Mouse (Mus musculus) c-Kit-positive CD71-positive TER-119-positive erythroid progenitor cells, embryonic 14.5 days (primary cell): Measurements from ENCODE around the gene Gm2696.
"Not testable (repeated sequence)": the region's sequence is repeated elsewhere in the genome, so short reads cannot be mapped to it uniquely, and the experiment has no call there.

Experiments
- DNase-seq: peaks from one replicate; pipeline ENCODE4 v3.0.0-alpha.2; 2013; ENCODE audit warnings: low spot score

The Gm2696 gene

GRCm38 (mm10) chr10:77814382-77814781 is at the start of gene Gm2696:
Gene Gm2696, plus strand, starts transcription at chr10:77814682.
- DNase-seq: no peak

- no peak for DNase-seq
These were observed 44.8 kb upstream of the Gm2696 start for GRCm38 (mm10) chr10:77769727-77770126.

- not testable (repeated sequence) for DNase-seq
These were observed 43.3 kb upstream of the Gm2696 start, which contains the start of gene Gm3238 for GRCm38 (mm10) chr10:77771225-77771624. Gene Gm3238, minus strand, starts transcription at chr10:77771325.

- not testable (repeated sequence) for DNase-seq
These were observed 42.3 kb upstream of the Gm2696 start for GRCm38 (mm10) chr10:77772142-77772541.

GRCm38 (mm10) chr10:77776844-77777243 is 37.6 kb upstream of the Gm2696 start, which contains the start of gene Gm7138:
Gene Gm7138, minus strand, starts transcription at chr10:77776944.
- DNase-seq: not testable (repeated sequence)

GRCm38 (mm10) chr10:77782442-77782841 is 32.0 kb upstream of the Gm2696 start, which contains the start of gene Gm3250:
Gene Gm3250, minus strand, starts transcription at chr10:77782542.
- not testable (repeated sequence) for DNase-seq

GRCm38 (mm10) chr10:77783396-77783795 is 31.1 kb upstream of the Gm2696 start:
- not testable (repeated sequence) for DNase-seq

- not testable (repeated sequence) for DNase-seq
These were observed 26.6 kb upstream of the Gm2696 start, which contains the start of gene Gm7137 for GRCm38 (mm10) chr10:77787876-77788275. Gene Gm7137, minus strand, starts transcription at chr10:77788200.

- no peak for DNase-seq
These were observed 25.9 kb upstream of the Gm2696 start for GRCm38 (mm10) chr10:77788621-77789020.

GRCm38 (mm10) chr10:77794976-77795375 is 19.5 kb upstream of the Gm2696 start, which contains the start of gene Gm9639:
Gene Gm9639, minus strand, starts transcription at chr10:77795076.
- DNase-seq: no peak

GRCm38 (mm10) chr10:77797677-77798076 is 16.8 kb upstream of the Gm2696 start:
- DNase-seq: no peak

GRCm38 (mm10) chr10:77798164-77798920 is 16.1 kb upstream of the Gm2696 start:
- DNase-seq: not testable (repeated sequence)

- no peak for DNase-seq
These were observed 15.5 kb upstream of the Gm2696 start, which contains the start of gene Gm19668 for GRCm38 (mm10) chr10:77798921-77799508. Gene Gm19668, minus strand, starts transcription at chr10:77799133.

GRCm38 (mm10) chr10:77804095-77804494 is 10.4 kb upstream of the Gm2696 start:
- DNase-seq: no peak

GRCm38 (mm10) chr10:77811743-77812142 is 2.7 kb upstream of the Gm2696 start, which contains the start of gene Gm9507:
Gene Gm9507, minus strand, starts transcription at chr10:77811843.
- DNase-seq: no peak

- peak; percentile 2 for DNase-seq
These were observed 1.0 kb downstream of the Gm2696 start for GRCm38 (mm10) chr10:77815514-77815913.

- no peak for DNase-seq
These were observed 4.0 kb downstream of the Gm2696 start for GRCm38 (mm10) chr10:77818523-77818922.

GRCm38 (mm10) chr10:77819203-77819602 is 4.7 kb downstream of the Gm2696 start:
- DNase-seq: no peak

GRCm38 (mm10) chr10:77826951-77827350 is 12.5 kb downstream of the Gm2696 start, which contains the start of gene Krtap10-4:
Gene Krtap10-4, minus strand, starts transcription at chr10:77827095.
- no peak for DNase-seq

- DNase-seq: no peak
These were observed 21.2 kb downstream of the Gm2696 start, which contains the start of gene Krtap10-10 for GRCm38 (mm10) chr10:77835647-77836046. Gene Krtap10-10, plus strand, starts transcription at chr10:77835947.

GRCm38 (mm10) chr10:77839006-77839405 is 24.5 kb downstream of the Gm2696 start:
- no peak for DNase-seq

- DNase-seq: no peak
These were observed 32.0 kb downstream of the Gm2696 start, which contains the start of gene Gm36176 for GRCm38 (mm10) chr10:77846503-77846902. Gene Gm36176, plus strand, starts transcription at chr10:77846803.

GRCm38 (mm10) chr10:77846961-77847360 is 32.5 kb downstream of the Gm2696 start:
- no peak for DNase-seq
